Mouse (Mus musculus) small intestine, adult 2 months (tissue): Measurements from ENCODE around the gene Zbtb34.

Experiments
- CTCF ChIP-seq: fragments of 200-500 bp; IDR thresholded peaks from 2 replicates; pipeline ENCODE4 v1.5.1; 2012; ENCODE audit warnings: low read depth, mild to moderate bottlenecking, control low read depth, inconsistent platforms, low read length, moderate library complexity, mixed read lengths; ENCODE audit not compliant: insufficient replicate concordance, insufficient read length; ENCODE audit errors: extremely low read depth
- POLR2A ChIP-seq: fragments of 200-500 bp; IDR thresholded peaks from 2 replicates; pipeline ENCODE4 v1.6.1; 2012; ENCODE audit warnings: low read depth, mild to moderate bottlenecking, control low read depth, inconsistent platforms, low read length, moderate library complexity

- no peak for TF ChIP-seq CTCF
- no peak for TF ChIP-seq POLR2A
Measured at GRCm38 (mm10) chr2:33397036-33397435, 34.1 kb downstream of the Zbtb34 start.
